Mouse (Mus musculus): Measurements from ENCODE around the gene Prkcb. TPM values are rescaled to one million over a fixed set of nuclear protein-coding genes. Genes with fewer than 3 reads are reported as not detected.

The Prkcb gene
- total RNA-seq, 2 experiments from 2014 or later: 788 to 796 TPM

GRCm38 (mm10) chr7:122512430-122512966 is 223.9 kb downstream of the Prkcb start:
- peak; percentile 45 for TF ChIP-seq CTCF (conservative IDR thresholded peaks at IDR 0.05)
- H3K27ac ChIP-seq: 0 out of 2 replicates have a peak overlapping the region, but pooled peaks have one; percentile 12
- no peak overlapping the region for H3K4me3 ChIP-seq
- peak in 1 of 2 experiments; percentile 25 for DNase-seq (ENCODE audit: low spot score in 2 of 2)

DNA sequence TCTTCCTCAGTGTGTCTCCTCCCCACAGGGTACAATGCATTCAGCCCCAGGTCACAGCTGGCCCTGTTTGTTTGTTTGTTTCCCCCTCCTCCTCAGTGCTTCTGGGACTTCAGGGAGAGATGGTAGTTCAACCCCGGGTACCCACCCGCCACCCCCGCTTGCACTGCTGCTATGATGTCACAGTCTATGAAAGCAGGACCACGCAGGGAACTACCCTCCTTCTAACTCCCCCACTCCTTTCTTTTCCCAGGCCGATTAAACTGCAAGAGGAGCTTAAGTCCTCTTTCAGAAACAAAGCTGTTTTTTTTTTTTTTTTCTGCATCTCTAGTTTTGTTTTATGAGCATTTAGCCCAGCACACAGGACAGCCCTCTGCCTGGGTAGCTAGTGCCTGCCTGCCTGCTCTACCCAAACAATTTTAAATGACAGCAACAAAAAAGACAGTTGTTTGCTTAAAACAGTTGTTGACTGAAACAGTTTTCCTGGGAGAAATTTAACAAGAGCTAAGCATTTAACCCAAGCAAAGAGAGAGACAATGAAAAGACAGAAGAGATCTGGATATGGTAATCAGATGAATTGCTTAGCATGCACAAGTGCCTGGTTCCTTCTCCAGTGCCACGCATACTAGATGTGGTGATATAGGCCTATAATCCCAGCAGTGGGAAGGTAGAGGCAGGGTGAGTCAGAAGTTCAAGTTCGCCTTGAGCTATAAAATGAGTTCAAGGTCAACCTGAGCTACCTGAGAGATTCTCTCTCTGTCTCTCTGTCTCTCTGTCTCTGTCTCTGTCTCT is 232.5 kb downstream of the Prkcb start:
- H3K27ac ChIP-seq: no peak overlapping the region
- no peak overlapping the region for H3K4me3 ChIP-seq
- DNase-seq (ENCODE audit: low spot score in 2 of 2): no peak
- no peak for TF ChIP-seq CTCF (conservative IDR thresholded peaks at IDR 0.05)

- H3K4me3 ChIP-seq: no peak overlapping the region
- no peak for DNase-seq (ENCODE audit: low spot score in 2 of 2)
- H3K27ac ChIP-seq: no peak overlapping the region
- no peak for TF ChIP-seq CTCF (conservative IDR thresholded peaks at IDR 0.05)
Observed at GRCm38 (mm10) chr7:122528201-122528600, 239.7 kb downstream of the Prkcb start.

GRCm38 (mm10) chr7:122528646-122529045 is 240.1 kb downstream of the Prkcb start:
- Histone ChIP-seq H3K4me3 (no peak overlapping the region), H3K27ac (no peak overlapping the region)
- DNase-seq (ENCODE audit: low spot score in 2 of 2): no peak
- no peak for TF ChIP-seq CTCF (conservative IDR thresholded peaks at IDR 0.05)

DNA sequence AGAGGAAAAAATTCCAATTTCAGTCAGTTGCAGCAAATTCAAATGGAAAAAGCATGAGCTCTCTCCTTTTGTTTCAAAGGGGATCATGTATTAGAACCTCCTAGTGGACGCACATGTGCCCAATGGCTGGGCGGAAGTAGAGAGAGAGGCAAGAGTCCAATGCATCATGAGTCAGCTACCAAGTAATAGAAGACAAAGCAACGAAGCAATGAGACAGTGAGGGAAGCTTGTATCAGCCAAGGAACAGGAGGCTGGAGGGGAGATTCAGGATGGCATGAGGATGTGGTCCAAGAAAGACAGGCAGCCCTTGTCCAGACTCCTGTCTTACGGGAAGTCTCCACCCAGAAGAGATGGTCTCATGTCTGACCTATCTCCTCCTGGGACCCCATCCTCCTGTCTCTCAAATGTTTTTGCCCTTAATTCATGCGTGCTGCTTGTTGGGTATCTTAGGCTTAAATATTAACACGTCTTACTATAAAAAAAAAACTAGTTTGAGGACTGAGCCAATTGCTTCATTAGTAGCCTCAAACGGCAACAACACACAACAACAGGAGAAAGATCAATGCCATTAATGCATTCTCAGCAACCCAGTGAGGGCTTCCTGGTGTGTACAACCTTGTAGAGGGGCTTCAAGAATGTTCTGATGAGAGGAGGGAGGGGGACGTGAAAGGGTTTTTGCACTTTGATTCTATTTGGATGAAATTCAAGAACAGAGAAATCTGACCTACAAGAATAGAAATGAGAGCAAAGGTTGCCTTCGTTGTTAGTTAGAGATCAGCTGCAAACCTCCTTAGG is 245.2 kb downstream of the Prkcb start:
- DNase-seq (ENCODE audit: low spot score in 2 of 2): no peak
- TF ChIP-seq CTCF (conservative IDR thresholded peaks at IDR 0.05): no peak
- Histone ChIP-seq H3K27ac (no peak overlapping the region), H3K4me3 (no peak overlapping the region)

DNA sequence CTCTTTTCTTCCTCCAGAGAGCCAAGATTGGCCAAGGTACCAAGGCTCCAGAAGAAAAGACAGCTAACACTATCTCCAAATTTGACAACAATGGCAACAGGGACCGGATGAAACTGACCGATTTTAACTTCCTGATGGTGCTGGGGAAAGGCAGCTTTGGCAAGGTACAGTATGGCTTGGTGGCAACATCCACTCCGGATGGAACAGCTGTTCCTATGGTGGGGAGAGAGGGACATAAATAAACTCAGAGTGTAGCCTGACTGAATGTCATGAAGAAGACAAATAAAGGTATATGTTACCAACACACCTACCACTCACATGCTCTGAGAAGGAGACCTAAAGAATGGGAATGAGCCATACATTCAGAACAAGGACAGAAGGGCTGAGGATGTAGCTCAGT is 256.1 kb downstream of the Prkcb start:
- no peak for DNase-seq (ENCODE audit: low spot score in 2 of 2)
- TF ChIP-seq CTCF (conservative IDR thresholded peaks at IDR 0.05): no peak
- no peak overlapping the region for H3K4me3 ChIP-seq
- no peak overlapping the region for H3K27ac ChIP-seq

DNA sequence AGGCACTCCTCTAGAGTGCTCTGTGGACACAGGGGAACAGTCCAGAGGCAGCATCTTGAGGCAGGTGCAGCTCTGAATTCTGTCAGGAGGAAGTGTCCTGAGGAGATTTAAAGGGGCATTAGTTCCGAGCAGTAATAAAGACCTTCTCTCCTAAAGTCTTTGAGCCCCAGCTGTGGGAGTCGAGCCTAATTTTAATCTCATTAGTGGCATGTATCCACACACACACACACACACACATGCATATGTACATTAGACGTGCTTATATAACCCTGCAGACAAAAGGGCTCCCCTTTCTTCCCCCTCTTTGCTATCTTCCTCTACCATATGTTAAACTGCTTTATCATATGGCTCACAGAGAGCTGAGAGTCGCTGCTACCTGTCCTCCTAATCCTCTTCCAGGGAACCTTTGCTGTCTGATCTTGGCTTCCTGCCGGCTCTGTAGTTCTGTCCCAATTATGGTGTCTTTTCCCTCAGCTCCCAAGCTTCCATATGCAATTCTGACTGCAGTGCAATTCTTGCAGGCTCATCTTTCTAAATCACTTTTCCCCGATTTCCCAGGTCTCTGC is 268.1 kb downstream of the Prkcb start:
- Histone ChIP-seq H3K27ac (peak overlapping the region; percentile 2; the same call in 1 of the 2 replicates), H3K4me3 (no peak overlapping the region)
- TF ChIP-seq CTCF (conservative IDR thresholded peaks at IDR 0.05): no peak
- no peak for DNase-seq (ENCODE audit: low spot score in 2 of 2)

- Histone ChIP-seq H3K27ac (no peak overlapping the region), H3K4me3 (no peak overlapping the region)
- TF ChIP-seq CTCF (conservative IDR thresholded peaks at IDR 0.05): no peak
- no peak for DNase-seq (ENCODE audit: low spot score in 2 of 2)
Observed at GRCm38 (mm10) chr7:122558085-122558811, 269.7 kb downstream of the Prkcb start.

DNA sequence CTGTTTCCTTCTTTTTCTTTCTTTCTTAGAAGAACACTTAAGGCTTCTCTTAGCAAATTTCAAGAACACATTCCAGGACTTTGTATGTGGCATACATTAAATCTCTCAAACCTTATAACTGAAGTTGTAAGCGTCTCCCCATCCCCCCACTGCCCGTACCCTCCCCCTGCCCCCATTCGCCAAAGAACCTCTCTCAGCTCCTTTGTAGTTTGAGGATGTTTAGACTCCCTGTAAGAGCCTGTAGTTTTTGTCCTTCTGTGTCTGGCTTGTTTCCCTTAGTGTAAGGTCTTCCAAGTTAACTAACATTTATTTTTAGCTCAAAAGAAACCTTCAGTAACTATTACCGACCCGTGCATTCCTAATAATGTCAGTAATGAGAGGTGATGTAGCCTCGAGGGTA is 270.4 kb downstream of the Prkcb start:
- no peak for DNase-seq (ENCODE audit: low spot score in 2 of 2)
- H3K4me3 ChIP-seq: no peak overlapping the region
- no peak overlapping the region for H3K27ac ChIP-seq
- no peak for TF ChIP-seq CTCF (conservative IDR thresholded peaks at IDR 0.05)

- H3K4me3 ChIP-seq: no peak overlapping the region
- no peak overlapping the region for H3K27ac ChIP-seq
- DNase-seq (ENCODE audit: low spot score in 2 of 2): no peak
- no peak for TF ChIP-seq CTCF (conservative IDR thresholded peaks at IDR 0.05)
Observed at GRCm38 (mm10) chr7:122562586-122562985, 274.0 kb downstream of the Prkcb start.

- Histone ChIP-seq H3K4me3 (no peak overlapping the region), H3K27ac (peak overlapping the region; percentile 10; the same call in 1 of the 2 replicates)
- TF ChIP-seq CTCF (conservative IDR thresholded peaks at IDR 0.05): no peak
- DNase-seq (ENCODE audit: low spot score in 2 of 2): no peak
Observed at GRCm38 (mm10) chr7:122565371-122565770, 276.8 kb downstream of the Prkcb start.

- TF ChIP-seq CTCF (conservative IDR thresholded peaks at IDR 0.05): no peak
- Histone ChIP-seq H3K27ac (0 out of 2 replicates have a peak overlapping the region, but pooled peaks have one; percentile 10), H3K4me3 (no peak overlapping the region)
- no peak for DNase-seq (ENCODE audit: low spot score in 2 of 2)
Observed at GRCm38 (mm10) chr7:122566011-122566410, 277.5 kb downstream of the Prkcb start.
